In genomic region chr9:14699288-14699640, GRCm38 (mm10) we compare ENCODE assay signal across 13 mouse cellular contexts. TPM values are rescaled to one million over a fixed set of nuclear protein-coding genes. Genes with fewer than 3 reads are reported as not detected.
DNase-seq lines count a peak whose midpoint lies in the region; ATAC-seq and TF ChIP-seq lines count a peak whose summit lies in the region.
"Had no signal": no experiment of that assay in that cellular context is flagged by ENCODE, and none has a peak within 500 bp of the region (broad histone marks: within the 10 kb centered on the region; RNA-seq: fewer than 3 reads in every experiment).

No protein-coding gene starts in this region.

- H3K27ac ChIP-seq in embryonic facial prominence, embryonic 11.5 days (replicated peaks; ENCODE audit: low read depth, low read length): no peak overlapping the region
- H3K27ac ChIP-seq in embryonic facial prominence, embryonic 10.5 days (replicated peaks): no peak overlapping the region
- no peak overlapping the region for H3K27ac ChIP-seq in kidney, embryonic 16.5 days (ENCODE audit: low read length)
- H3K27ac ChIP-seq in intestine, embryonic 15.5 days: no peak overlapping the region
- no peak overlapping the region for H3K27ac ChIP-seq in neural tube, embryonic 15.5 days (replicated peaks)
- no peak overlapping the region for H3K27ac ChIP-seq in lung, postnatal 0 days (ENCODE audit: low read length)
- H3K27ac ChIP-seq: hindbrain, embryonic 12.5 days; left cerebral cortex, adult 2 months; limb, embryonic 13.5 days; liver, embryonic 15.5 days had no signal

- H3K4me1 ChIP-seq in embryonic facial prominence, embryonic 11.5 days (ENCODE audit: control insufficient read depth, insufficient read depth, low read length): no peaks in the 10 kb centered on the region
- H3K4me1 ChIP-seq in embryonic facial prominence, embryonic 10.5 days: no peaks in the 10 kb centered on the region
- no peaks in the 10 kb centered on the region for H3K4me1 ChIP-seq in kidney, embryonic 16.5 days (ENCODE audit: insufficient read depth, low read length)
- no peaks in the 10 kb centered on the region for H3K4me1 ChIP-seq in intestine, embryonic 15.5 days (replicated peaks)
- no peaks in the 10 kb centered on the region for H3K4me1 ChIP-seq in neural tube, embryonic 15.5 days
- no peaks in the 10 kb centered on the region for H3K4me1 ChIP-seq in lung, postnatal 0 days (ENCODE audit: insufficient read depth, low read depth, low read length)
- H3K4me1 ChIP-seq: hindbrain, embryonic 12.5 days; limb, embryonic 13.5 days; liver, embryonic 15.5 days had no signal

- no peaks in the 10 kb centered on the region for H3K36me3 ChIP-seq in embryonic facial prominence, embryonic 11.5 days (replicated peaks; ENCODE audit: control insufficient read depth, insufficient read depth, low read depth, low read length)
- no peaks in the 10 kb centered on the region for H3K36me3 ChIP-seq in embryonic facial prominence, embryonic 10.5 days (replicated peaks)
- no peaks in the 10 kb centered on the region for H3K36me3 ChIP-seq in kidney, embryonic 16.5 days (ENCODE audit: insufficient read depth, low read length)
- H3K36me3 ChIP-seq in intestine, embryonic 15.5 days: no peaks in the 10 kb centered on the region
- no peaks in the 10 kb centered on the region for H3K36me3 ChIP-seq in neural tube, embryonic 15.5 days
- H3K36me3 ChIP-seq in lung, postnatal 0 days (ENCODE audit: insufficient read depth, low read length): no peaks in the 10 kb centered on the region
- H3K36me3 ChIP-seq: hindbrain, embryonic 12.5 days; limb, embryonic 13.5 days; liver, embryonic 15.5 days had no signal

- 0 out of 2 replicates have a peak, but pooled peaks have one; percentile 65 for ATAC-seq in embryonic facial prominence, embryonic 11.5 days (replicated peaks; ENCODE audit: insufficient number of reproducible peaks, low FRiP score, low TSS enrichment, low read depth)
- ATAC-seq in kidney, embryonic 16.5 days (ENCODE audit: low FRiP score, low TSS enrichment): peak; percentile 14; the same call in 1 of the 2 replicates
- ATAC-seq in intestine, embryonic 15.5 days: peak; percentile 52
- ATAC-seq in neural tube, embryonic 15.5 days (ENCODE audit: low FRiP score): peak; percentile 9; the same call in 1 of the 2 replicates
- ATAC-seq in lung, postnatal 0 days: no peak

- H3K9me3 ChIP-seq in embryonic facial prominence, embryonic 11.5 days (replicated peaks; ENCODE audit: control insufficient read depth, low read length): no peaks in the 10 kb centered on the region
- H3K9me3 ChIP-seq in embryonic facial prominence, embryonic 10.5 days: no peaks in the 10 kb centered on the region
- no peaks in the 10 kb centered on the region for H3K9me3 ChIP-seq in kidney, embryonic 16.5 days (ENCODE audit: low read length)
- no peaks in the 10 kb centered on the region for H3K9me3 ChIP-seq in intestine, embryonic 15.5 days
- H3K9me3 ChIP-seq in neural tube, embryonic 15.5 days (replicated peaks): no peaks in the 10 kb centered on the region
- no peaks in the 10 kb centered on the region for H3K9me3 ChIP-seq in lung, postnatal 0 days (ENCODE audit: low read length)
- H3K9me3 ChIP-seq: hindbrain, embryonic 12.5 days; limb, embryonic 13.5 days; liver, embryonic 15.5 days had no signal

- 45% methylated on average over 7 of the region's 7 CpGs for WGBS in embryonic facial prominence, embryonic 11.5 days
- WGBS in embryonic facial prominence, embryonic 10.5 days: 44% methylated on average over 7 of the region's 7 CpGs
- 45% methylated on average over 7 of the region's 7 CpGs for WGBS in kidney, embryonic 16.5 days
- WGBS in intestine, embryonic 15.5 days: 46% methylated on average over 7 of the region's 7 CpGs
- 53% methylated on average over 7 of the region's 7 CpGs for WGBS in neural tube, embryonic 15.5 days
- WGBS in lung, postnatal 0 days: 42% methylated on average over 7 of the region's 7 CpGs

- no peak overlapping the region for H3K4me3 ChIP-seq in embryonic facial prominence, embryonic 11.5 days (ENCODE audit: low read depth, low read length)
- no peak overlapping the region for H3K4me3 ChIP-seq in embryonic facial prominence, embryonic 10.5 days
- no peak overlapping the region for H3K4me3 ChIP-seq in kidney, embryonic 16.5 days (ENCODE audit: low read length)
- H3K4me3 ChIP-seq in intestine, embryonic 15.5 days (replicated peaks): no peak overlapping the region
- H3K4me3 ChIP-seq in neural tube, embryonic 15.5 days (replicated peaks): no peak overlapping the region
- no peak overlapping the region for H3K4me3 ChIP-seq in lung, postnatal 0 days (ENCODE audit: low read depth, low read length)
- H3K4me3 ChIP-seq: hindbrain, embryonic 12.5 days; left cerebral cortex, adult 2 months; limb, embryonic 13.5 days; liver, embryonic 15.5 days had no signal

- no peak overlapping the region for H3K9ac ChIP-seq in embryonic facial prominence, embryonic 11.5 days (replicated peaks; ENCODE audit: low read length)
- no peak overlapping the region for H3K9ac ChIP-seq in kidney, embryonic 16.5 days (replicated peaks; ENCODE audit: low read length)
- no peak overlapping the region for H3K9ac ChIP-seq in intestine, embryonic 15.5 days
- H3K9ac ChIP-seq in neural tube, embryonic 15.5 days (replicated peaks): no peak overlapping the region
- no peak overlapping the region for H3K9ac ChIP-seq in lung, postnatal 0 days (replicated peaks; ENCODE audit: low read depth)
- H3K9ac ChIP-seq: hindbrain, embryonic 12.5 days; limb, embryonic 13.5 days; liver, embryonic 15.5 days had no signal

- no peak for TF ChIP-seq EP300 in lung, postnatal 0 days (IDR thresholded peaks at IDR 0.05)

- no peak for DNase-seq in embryonic facial prominence, embryonic 11.5 days (ENCODE audit: low spot score)
- no peak for DNase-seq in embryonic facial prominence, embryonic 10.5 days (ENCODE audit: low spot score)
- DNase-seq in kidney, postnatal 10 days: no peak
- DNase-seq in lung, postnatal 0 days (ENCODE audit: low spot score): no peak
- DNase-seq in frontal cortex, postnatal 36 days (ENCODE audit: low spot score in 2 of 2): no peak

- H3K4me2 ChIP-seq in embryonic facial prominence, embryonic 11.5 days (ENCODE audit: low read depth, low read length): no peak overlapping the region
- H3K4me2 ChIP-seq in kidney, embryonic 16.5 days (replicated peaks; ENCODE audit: low read depth, low read length): no peak overlapping the region
- no peak overlapping the region for H3K4me2 ChIP-seq in intestine, embryonic 15.5 days (replicated peaks)
- no peak overlapping the region for H3K4me2 ChIP-seq in neural tube, embryonic 15.5 days
- H3K4me2 ChIP-seq in lung, postnatal 0 days (replicated peaks; ENCODE audit: low read depth, low read length): no peak overlapping the region
- H3K4me2 ChIP-seq: hindbrain, embryonic 12.5 days; limb, embryonic 13.5 days; liver, embryonic 15.5 days had no signal

- no peaks in the 10 kb centered on the region for H3K27me3 ChIP-seq in embryonic facial prominence, embryonic 11.5 days (ENCODE audit: control insufficient read depth, insufficient read depth, low read length)
- no peaks in the 10 kb centered on the region for H3K27me3 ChIP-seq in embryonic facial prominence, embryonic 10.5 days (replicated peaks; ENCODE audit: low read depth, poor library complexity, severe bottlenecking)
- H3K27me3 ChIP-seq in kidney, embryonic 16.5 days (ENCODE audit: insufficient read depth, low read length): no peaks in the 10 kb centered on the region
- no peaks in the 10 kb centered on the region for H3K27me3 ChIP-seq in intestine, embryonic 15.5 days (replicated peaks)
- no peaks in the 10 kb centered on the region for H3K27me3 ChIP-seq in neural tube, embryonic 15.5 days (replicated peaks)
- no peaks in the 10 kb centered on the region for H3K27me3 ChIP-seq in lung, postnatal 0 days (replicated peaks; ENCODE audit: insufficient read depth, low read length)
- H3K27me3 ChIP-seq: CH12.LX; hindbrain, embryonic 12.5 days; limb, embryonic 13.5 days; liver, embryonic 15.5 days had no signal

- no peak for TF ChIP-seq CTCF in lung, postnatal 0 days (IDR thresholded peaks at IDR 0.05)

RNA-seq across cellular contexts. Expression of gene Piwil4, which starts 41.3 kb away (rescaled TPM):
- polyA plus RNA-seq in embryonic facial prominence, embryonic 11.5 days (2014; fragmentation: Nextera tagmentation; extraction: Ambion mirVana): not detected in 2 replicates
- 0.23 TPM in 1 of 2 replicates, not detected in the other for polyA plus RNA-seq in embryonic facial prominence, embryonic 10.5 days (2016; fragmentation: Nextera tagmentation; extraction: Ambion mirVana)
- polyA plus RNA-seq in kidney, embryonic 16.5 days (2015; fragmentation: Nextera tagmentation; extraction: Ambion mirVana): 0.30 TPM in 1 of 2 replicates, not detected in the other
- 0.20 and 0.28 TPM in 2 replicates for polyA plus RNA-seq in intestine, embryonic 15.5 days (2015; fragmentation: Nextera tagmentation; extraction: Ambion mirVana)
- 0.31 TPM in 2 replicates for polyA plus RNA-seq in neural tube, embryonic 15.5 days (2015; fragmentation: Nextera tagmentation; extraction: Ambion mirVana)
- polyA plus RNA-seq in lung, postnatal 0 days (2015; fragmentation: Nextera tagmentation; extraction: Ambion mirVana): 9.1 and 9.8 TPM in 2 replicates
- polyA plus RNA-seq: limb, embryonic 13.5 days had no signal

RNA-seq across cellular contexts. Expression of gene Fut4, which starts 52.9 kb away (rescaled TPM):
- polyA plus RNA-seq in embryonic facial prominence, embryonic 11.5 days (2014; fragmentation: Nextera tagmentation; extraction: Ambion mirVana): 4.3 and 5.0 TPM in 2 replicates
- 6.3 and 7.6 TPM in 2 replicates for polyA plus RNA-seq in embryonic facial prominence, embryonic 10.5 days (2016; fragmentation: Nextera tagmentation; extraction: Ambion mirVana)
- polyA plus RNA-seq in kidney, embryonic 16.5 days (2015; fragmentation: Nextera tagmentation; extraction: Ambion mirVana): 3.0 and 3.2 TPM in 2 replicates
- 5.3 and 5.4 TPM in 2 replicates for polyA plus RNA-seq in intestine, embryonic 15.5 days (2015; fragmentation: Nextera tagmentation; extraction: Ambion mirVana)
- 2.2 and 2.6 TPM in 2 replicates for polyA plus RNA-seq in neural tube, embryonic 15.5 days (2015; fragmentation: Nextera tagmentation; extraction: Ambion mirVana)
- 6.1 and 7.8 TPM in 2 replicates for polyA plus RNA-seq in lung, postnatal 0 days (2015; fragmentation: Nextera tagmentation; extraction: Ambion mirVana)

RNA-seq across cellular contexts. Expression of gene Amotl1, which starts 54.4 kb away (rescaled TPM):
- 28.3 and 28.6 TPM in 2 replicates for polyA plus RNA-seq in embryonic facial prominence, embryonic 11.5 days (2014; fragmentation: Nextera tagmentation; extraction: Ambion mirVana)
- polyA plus RNA-seq in embryonic facial prominence, embryonic 10.5 days (2016; fragmentation: Nextera tagmentation; extraction: Ambion mirVana): 23.1 and 27.4 TPM in 2 replicates
- 21.3 and 21.9 TPM in 2 replicates for polyA plus RNA-seq in kidney, embryonic 16.5 days (2015; fragmentation: Nextera tagmentation; extraction: Ambion mirVana)
- polyA plus RNA-seq in intestine, embryonic 15.5 days (2015; fragmentation: Nextera tagmentation; extraction: Ambion mirVana): 10.1 and 11.7 TPM in 2 replicates
- 6.8 and 9.3 TPM in 2 replicates for polyA plus RNA-seq in neural tube, embryonic 15.5 days (2015; fragmentation: Nextera tagmentation; extraction: Ambion mirVana)
- 12.9 and 14.3 TPM in 2 replicates for polyA plus RNA-seq in lung, postnatal 0 days (2015; fragmentation: Nextera tagmentation; extraction: Ambion mirVana)
